Mouse (Mus musculus): ENCODE data around the gene Vdr.

GRCm38 (mm10) chr15:97832764-97833479 is 77.5 kb downstream of the Vdr start:
- TF ChIP-seq CTCF (IDR thresholded peaks at IDR 0.05; ENCODE audit: low read depth, low read length) (no peak), POLR2A (IDR thresholded peaks at IDR 0.05; ENCODE audit: extremely low read depth, insufficient read depth, low read length) (no peak)
